In the genomic region with DNA sequence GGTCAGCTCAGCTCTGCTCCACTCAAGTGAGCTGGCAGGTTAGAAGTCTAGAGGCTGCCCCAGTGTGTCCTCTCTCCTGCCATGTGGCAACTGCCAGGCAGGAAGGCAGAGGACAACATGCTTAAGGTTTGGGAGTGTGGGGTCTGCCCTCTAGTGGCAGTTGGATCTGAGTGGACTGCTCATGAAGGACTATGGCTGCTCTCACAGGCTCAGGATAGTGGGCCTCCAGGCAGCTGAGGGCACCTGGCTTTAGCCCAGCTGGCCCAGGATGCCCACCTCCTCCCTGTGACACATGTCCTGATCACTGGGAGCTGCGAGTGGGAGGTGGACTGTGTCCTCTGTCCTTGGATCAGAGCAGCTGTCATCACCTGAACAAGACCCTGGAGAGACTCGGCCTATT, we compare ENCODE assay signal across 8 mouse cellular contexts. TPM values are rescaled to one million over a fixed set of nuclear protein-coding genes. Genes with fewer than 3 reads are reported as not detected.
DNase-seq lines count a peak whose midpoint lies in the region; ATAC-seq and TF ChIP-seq lines count a peak whose summit lies in the region.

No protein-coding gene starts in this region.

- peak; percentile 73; the same call in 1 of the 2 replicates for TF ChIP-seq CTCF in embryonic fibroblast, embryonic 13.5 days (IDR thresholded peaks at IDR 0.05; ENCODE audit: borderline replicate concordance, insufficient read depth, low read length)

- WGBS in midbrain, embryonic 10.5 days: 74% methylated on average over 2 of the region's 2 CpGs
- WGBS in midbrain, embryonic 13.5 days: 85% methylated on average over 2 of the region's 2 CpGs
- WGBS in limb, embryonic 13.5 days: 82% methylated on average over 2 of the region's 2 CpGs

- H3K9me3 ChIP-seq in midbrain, embryonic 10.5 days (replicated peaks): no peaks in the 10 kb centered on the region
- H3K9me3 ChIP-seq in midbrain, embryonic 13.5 days: no peaks in the 10 kb centered on the region
- H3K9me3 ChIP-seq in limb, embryonic 13.5 days: no peaks in the 10 kb centered on the region

- H3K27ac ChIP-seq in midbrain, embryonic 10.5 days (replicated peaks): no peak overlapping the region
- no peak overlapping the region for H3K27ac ChIP-seq in midbrain, embryonic 13.5 days
- no peak overlapping the region for H3K27ac ChIP-seq in embryonic fibroblast, embryonic 13.5 days (ENCODE audit: insufficient read depth, low read length)
- H3K27ac ChIP-seq in limb, embryonic 13.5 days: no peak overlapping the region

- no peak for TF ChIP-seq POLR2A in embryonic fibroblast, embryonic 13.5 days (IDR thresholded peaks at IDR 0.05; ENCODE audit: low read depth, low read length)

- no peak for ATAC-seq in midbrain, embryonic 13.5 days
- 0 out of 2 replicates have a peak, but pooled peaks have one; percentile 25 for ATAC-seq in limb, embryonic 13.5 days (ENCODE audit: low FRiP score, low read depth)
- ATAC-seq in erythroid progenitor cell, adult 5-6 weeks (replicated peaks; ENCODE audit: low FRiP score, poor library complexity, severe bottlenecking): no peak; the same call in 1 of the 2 replicates

- no peaks in the 10 kb centered on the region for H3K27me3 ChIP-seq in midbrain, embryonic 10.5 days (ENCODE audit: low read depth, poor library complexity, severe bottlenecking)
- H3K27me3 ChIP-seq in midbrain, embryonic 13.5 days: no peaks in the 10 kb centered on the region
- H3K27me3 ChIP-seq in limb, embryonic 13.5 days: no peaks in the 10 kb centered on the region

- no peak overlapping the region for H3K4me3 ChIP-seq in midbrain, embryonic 10.5 days
- H3K4me3 ChIP-seq in midbrain, embryonic 13.5 days (replicated peaks): no peak overlapping the region
- H3K4me3 ChIP-seq in embryonic fibroblast, embryonic 13.5 days (ENCODE audit: insufficient read depth, low read length): no peak overlapping the region
- H3K4me3 ChIP-seq in limb, embryonic 13.5 days: no peak overlapping the region

- peak; percentile 53 to 55 for DNase-seq in cerebellum, adult 18-20 months
- no peak for DNase-seq in cerebellum, adult 9-11 months
- peak; percentile 31 for DNase-seq in midbrain, embryonic 10.5 days (ENCODE audit: low spot score)
- DNase-seq in thymus, postnatal 14 days: peak; percentile 60

- no peaks in the 10 kb centered on the region for H3K4me1 ChIP-seq in midbrain, embryonic 10.5 days
- H3K4me1 ChIP-seq in midbrain, embryonic 13.5 days (replicated peaks): no peaks in the 10 kb centered on the region
- no peaks in the 10 kb centered on the region for H3K4me1 ChIP-seq in embryonic fibroblast, embryonic 13.5 days (ENCODE audit: control insufficient read depth, insufficient read depth, low read length)
- H3K4me1 ChIP-seq in limb, embryonic 13.5 days: peaks cover 13% of the 10 kb centered on the region

- peaks cover 28% of the 10 kb centered on the region for H3K36me3 ChIP-seq in midbrain, embryonic 10.5 days
- peaks cover 17% of the 10 kb centered on the region; the same call in 1 of the 2 replicates for H3K36me3 ChIP-seq in midbrain, embryonic 13.5 days
- H3K36me3 ChIP-seq in limb, embryonic 13.5 days: 0 out of 2 replicates have a peak, but pooled peaks cover 4% of the 10 kb centered on the region

- H3K9ac ChIP-seq in midbrain, embryonic 13.5 days (replicated peaks): no peak overlapping the region
- no peak overlapping the region for H3K9ac ChIP-seq in limb, embryonic 13.5 days

- H3K4me2 ChIP-seq in midbrain, embryonic 13.5 days (replicated peaks): no peak overlapping the region
- H3K4me2 ChIP-seq in limb, embryonic 13.5 days (replicated peaks): no peak overlapping the region

RNA-seq across cellular contexts. Expression of a gene that starts 6.2 kb away (rescaled TPM):
- polyA plus RNA-seq in midbrain, embryonic 10.5 days (2016; fragmentation: Nextera tagmentation; extraction: Ambion mirVana): not detected in 2 replicates
- polyA plus RNA-seq in midbrain, embryonic 13.5 days (2015; fragmentation: Nextera tagmentation; extraction: Ambion mirVana): not detected in 2 replicates
- polyA plus RNA-seq in embryonic fibroblast, embryonic 13.5 days (2011; ENCODE audit: insufficient read length, low read depth, missing spikeins): not detected in 2 replicates
- polyA plus RNA-seq in limb, embryonic 13.5 days (2015; fragmentation: Nextera tagmentation; extraction: Ambion mirVana): 2.8 and 4.5 TPM in 2 replicates
- not detected in 2 replicates for total RNA-seq in erythroid progenitor cell, adult 5-6 weeks (2015; ENCODE audit: low replicate concordance)
- total RNA-seq in erythroid progenitor cell, adult 5-6 weeks (2017; ENCODE audit: low replicate concordance): not detected in 2 replicates

RNA-seq across cellular contexts. Expression of a gene that starts 7.4 kb away (rescaled TPM):
- 123 and 134 TPM in 2 replicates for polyA plus RNA-seq in midbrain, embryonic 10.5 days (2016; fragmentation: Nextera tagmentation; extraction: Ambion mirVana)
- 120 and 131 TPM in 2 replicates for polyA plus RNA-seq in midbrain, embryonic 13.5 days (2015; fragmentation: Nextera tagmentation; extraction: Ambion mirVana)
- polyA plus RNA-seq in embryonic fibroblast, embryonic 13.5 days (2011; ENCODE audit: insufficient read length, low read depth, missing spikeins): 46.7 and 52.2 TPM in 2 replicates
- polyA plus RNA-seq in limb, embryonic 13.5 days (2015; fragmentation: Nextera tagmentation; extraction: Ambion mirVana): 98.3 and 109 TPM in 2 replicates
- 8.8 and 11.9 TPM in 2 replicates for total RNA-seq in erythroid progenitor cell, adult 5-6 weeks (2015; ENCODE audit: low replicate concordance)
- total RNA-seq in erythroid progenitor cell, adult 5-6 weeks (2017; ENCODE audit: low replicate concordance): 5.3 and 29.0 TPM in 2 replicates

RNA-seq across cellular contexts. Expression of a gene that starts 18.8 kb away (rescaled TPM):
- 1.7 and 2.0 TPM in 2 replicates for polyA plus RNA-seq in midbrain, embryonic 10.5 days (2016; fragmentation: Nextera tagmentation; extraction: Ambion mirVana)
- 1.7 TPM in 2 replicates for polyA plus RNA-seq in midbrain, embryonic 13.5 days (2015; fragmentation: Nextera tagmentation; extraction: Ambion mirVana)
- polyA plus RNA-seq in embryonic fibroblast, embryonic 13.5 days (2011; ENCODE audit: insufficient read length, low read depth, missing spikeins): 0.72 and 0.88 TPM in 2 replicates
- polyA plus RNA-seq in limb, embryonic 13.5 days (2015; fragmentation: Nextera tagmentation; extraction: Ambion mirVana): 1.4 and 1.9 TPM in 2 replicates
- total RNA-seq in erythroid progenitor cell, adult 5-6 weeks (2015; ENCODE audit: low replicate concordance): 34.0 and 38.9 TPM in 2 replicates
- 37.8 and 43.8 TPM in 2 replicates for total RNA-seq in erythroid progenitor cell, adult 5-6 weeks (2017; ENCODE audit: low replicate concordance)

RNA-seq across cellular contexts. Expression of a gene that starts 33.2 kb away (rescaled TPM):
- 0.37 and 0.53 TPM in 2 replicates for polyA plus RNA-seq in midbrain, embryonic 10.5 days (2016; fragmentation: Nextera tagmentation; extraction: Ambion mirVana)
- polyA plus RNA-seq in midbrain, embryonic 13.5 days (2015; fragmentation: Nextera tagmentation; extraction: Ambion mirVana): 13.8 and 14.5 TPM in 2 replicates
- 0.54 TPM in 1 of 2 replicates, not detected in the other for polyA plus RNA-seq in embryonic fibroblast, embryonic 13.5 days (2011; ENCODE audit: insufficient read length, low read depth, missing spikeins)
- polyA plus RNA-seq in limb, embryonic 13.5 days (2015; fragmentation: Nextera tagmentation; extraction: Ambion mirVana): 0.94 and 1.2 TPM in 2 replicates
- 4.2 and 5.8 TPM in 2 replicates for total RNA-seq in erythroid progenitor cell, adult 5-6 weeks (2015; ENCODE audit: low replicate concordance)
- 3.9 and 9.5 TPM in 2 replicates for total RNA-seq in erythroid progenitor cell, adult 5-6 weeks (2017; ENCODE audit: low replicate concordance)

RNA-seq across cellular contexts. Expression of a gene that starts 46.4 kb away (rescaled TPM):
- 0.32 and 0.39 TPM in 2 replicates for polyA plus RNA-seq in midbrain, embryonic 10.5 days (2016; fragmentation: Nextera tagmentation; extraction: Ambion mirVana)
- 0.13 TPM in 1 of 2 replicates, not detected in the other for polyA plus RNA-seq in midbrain, embryonic 13.5 days (2015; fragmentation: Nextera tagmentation; extraction: Ambion mirVana)
- 0.33 TPM in 1 of 2 replicates, not detected in the other for polyA plus RNA-seq in embryonic fibroblast, embryonic 13.5 days (2011; ENCODE audit: insufficient read length, low read depth, missing spikeins)
- polyA plus RNA-seq in limb, embryonic 13.5 days (2015; fragmentation: Nextera tagmentation; extraction: Ambion mirVana): 3.5 and 3.9 TPM in 2 replicates
- 2.9 TPM in 1 of 2 replicates, not detected in the other for total RNA-seq in erythroid progenitor cell, adult 5-6 weeks (2015; ENCODE audit: low replicate concordance)
- 0.26 TPM in 1 of 2 replicates, not detected in the other for total RNA-seq in erythroid progenitor cell, adult 5-6 weeks (2017; ENCODE audit: low replicate concordance)
